Mouse (Mus musculus): ENCODE data around the gene Stx17. TPM values are rescaled to one million over a fixed set of nuclear protein-coding genes. Genes with fewer than 3 reads are reported as not detected.

Gene Stx17
- total RNA-seq (2023), result 10 to 100 TPM; 28.7 to 29.6 TPM

DNA sequence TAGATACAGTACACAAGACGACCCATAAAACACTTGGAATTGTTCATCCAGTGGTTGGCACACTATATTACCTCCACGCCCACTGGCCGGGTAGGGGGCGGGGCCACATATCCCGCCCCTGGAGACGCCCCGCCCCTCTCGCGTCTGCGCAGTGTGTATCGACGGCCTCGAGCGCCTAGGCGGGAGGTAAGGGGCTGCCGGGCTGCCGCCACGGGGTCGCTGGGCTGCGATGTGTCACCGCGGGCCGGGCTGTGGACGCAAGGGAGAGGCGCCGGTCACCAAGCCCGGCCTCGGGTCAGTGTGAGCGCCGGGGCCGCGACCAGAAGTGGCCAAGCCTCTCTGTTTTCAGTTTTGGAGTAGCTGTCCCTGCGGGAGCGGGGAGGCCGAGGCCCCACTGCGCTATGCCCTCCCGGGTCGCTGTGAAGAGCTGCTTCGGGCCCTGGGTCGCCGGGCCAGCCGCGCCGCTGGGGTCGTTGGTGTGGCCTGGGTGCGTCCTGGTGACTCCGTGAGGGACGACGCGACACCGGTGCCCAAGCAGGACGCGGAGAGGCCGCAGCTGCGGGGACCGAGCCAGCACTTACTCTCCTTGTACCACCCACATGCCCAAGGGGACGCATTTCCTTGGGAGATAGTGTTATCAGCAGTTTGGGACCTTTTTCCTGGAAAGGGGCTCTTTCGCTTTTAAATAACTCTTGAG lies at the start of gene Stx17:
Gene Stx17, plus strand, starts transcription at position 143 of the 697 bp plus-strand sequence.

Other genes starting within 250 kb of the Stx17 start
- gene Nr4a3, start 79.8 kb upstream of the Stx17 start, total RNA-seq (2023), result 10 to 100 TPM; 13.7 to 21.3 TPM
- 10 to 100 TPM; 68.5 to 69.6 TPM for gene Erp44, start 154.6 kb downstream of the Stx17 start, total RNA-seq (2023)
- gene Invs, start 154.8 kb downstream of the Stx17 start, total RNA-seq (2023), result 10 to 100 TPM; 12.8 to 18.1 TPM